Mouse (Mus musculus): ENCODE data around the gene Arl6ip1. TPM values are rescaled to one million over a fixed set of nuclear protein-coding genes. Genes with fewer than 3 reads are reported as not detected.

Gene Arl6ip1
- total and polyA plus RNA-seq, 3 experiments: 89.7 to 199 (median 188) TPM

DNA sequence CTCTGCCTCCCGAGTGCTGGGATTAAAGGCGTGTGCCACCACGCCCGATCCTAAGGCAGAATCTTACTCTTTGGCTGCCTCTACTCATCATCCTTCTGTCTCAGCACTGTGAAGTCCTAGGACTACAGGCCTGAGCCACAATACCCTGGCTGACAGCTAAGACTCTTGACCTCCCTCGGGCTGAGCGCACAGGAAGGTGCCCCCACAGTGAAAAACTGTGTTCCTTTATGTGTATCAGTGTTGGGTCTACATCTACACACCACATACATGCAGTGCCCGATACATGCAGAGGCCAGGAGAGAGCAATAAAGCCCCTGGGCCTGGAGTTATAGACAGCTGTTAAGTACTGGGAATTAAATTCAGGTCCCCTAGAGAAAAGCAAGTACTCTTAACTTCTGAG, 7.2 kb downstream of the Arl6ip1 start:
- Histone ChIP-seq H3K4me1 (ENCODE audit: control insufficient read depth in 1 of 2, insufficient read depth in 2 of 2, low read length in 2 of 2) (peaks cover 13 to 28% of the 10 kb centered on the region in 2 experiments), H3K27ac (ENCODE audit: control insufficient read depth, low read depth, low read length) (no peak overlapping the region), H3K9me3 (replicated peaks; ENCODE audit: insufficient read depth, low read length) (no peaks in the 10 kb centered on the region), H3K79me2 (ENCODE audit: control insufficient read depth, insufficient read depth, low read length, poor library complexity) (peaks cover 10% of the 10 kb centered on the region), H3K9ac (ENCODE audit: control insufficient read depth, low read depth, low read length, poor library complexity, severe bottlenecking) (no peak overlapping the region), H3K27me3 (ENCODE audit: control insufficient read depth in 1 of 2, insufficient read depth in 2 of 2, low read length in 2 of 2) (no peaks in the 10 kb centered on the region), H3K4me3 (ENCODE audit: control insufficient read depth in 1 of 2, insufficient read depth in 1 of 2, low read depth in 2 of 2, low read length in 2 of 2) (no peak overlapping the region), H3K36me3 (ENCODE audit: control insufficient read depth in 1 of 2, insufficient read depth in 2 of 2, low read length in 2 of 2) (peaks cover 10 to 52% of the 10 kb centered on the region in 2 experiments; a peak in 3 of 4 replicates)
- DNase-seq (ENCODE audit: low read depth, low spot score): no peak
- TF ChIP-seq TBP (IDR thresholded peaks at IDR 0.05; ENCODE audit: low read depth, low read length): no peak
- TF ChIP-seq RCOR1 (IDR thresholded peaks at IDR 0.05; ENCODE audit: low read depth, low read length): no peak
- no peak for TF ChIP-seq MAZ (IDR thresholded peaks at IDR 0.05; ENCODE audit: low read depth, low read length)
- no peak for TF ChIP-seq POLR2AphosphoS2 (IDR thresholded peaks at IDR 0.05; ENCODE audit: low read length)

DNA sequence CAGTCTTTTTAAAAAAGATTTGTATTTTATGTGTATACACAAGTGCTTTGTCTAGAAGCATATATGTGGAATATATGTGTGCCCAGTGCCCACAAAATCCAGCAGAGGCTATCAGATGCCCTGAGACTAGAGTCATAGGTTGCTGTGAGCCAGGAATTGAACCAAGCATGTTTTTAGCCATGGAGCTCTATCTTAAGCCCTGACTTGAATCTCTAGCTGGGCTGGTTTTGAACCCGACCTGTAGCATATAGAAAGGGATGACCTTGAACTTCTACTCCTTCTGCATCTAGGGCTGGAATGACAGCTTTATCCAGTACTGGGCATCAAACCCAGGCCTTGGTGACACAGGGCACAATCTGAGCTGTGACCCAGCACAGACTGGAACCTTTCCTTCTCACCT, 8.8 kb downstream of the Arl6ip1 start:
- Histone ChIP-seq H3K36me3 (ENCODE audit: control insufficient read depth in 1 of 2, insufficient read depth in 2 of 2, low read length in 2 of 2) (peaks cover 10 to 40% of the 10 kb centered on the region in 2 experiments; a peak in 3 of 4 replicates), H3K4me1 (ENCODE audit: control insufficient read depth in 1 of 2, insufficient read depth in 2 of 2, low read length in 2 of 2) (peaks cover 15 to 26% of the 10 kb centered on the region in 2 experiments), H3K9ac (ENCODE audit: control insufficient read depth, low read depth, low read length, poor library complexity, severe bottlenecking) (no peak overlapping the region), H3K79me2 (ENCODE audit: control insufficient read depth, insufficient read depth, low read length, poor library complexity) (peaks cover 8% of the 10 kb centered on the region), H3K27me3 (ENCODE audit: control insufficient read depth in 1 of 2, insufficient read depth in 2 of 2, low read length in 2 of 2) (no peaks in the 10 kb centered on the region), H3K4me3 (ENCODE audit: control insufficient read depth in 1 of 2, insufficient read depth in 1 of 2, low read depth in 2 of 2, low read length in 2 of 2) (no peak overlapping the region), H3K27ac (ENCODE audit: control insufficient read depth, low read depth, low read length) (no peak overlapping the region), H3K9me3 (replicated peaks; ENCODE audit: insufficient read depth, low read length) (no peaks in the 10 kb centered on the region)
- no peak for DNase-seq (ENCODE audit: low read depth, low spot score)
- TF ChIP-seq TBP (IDR thresholded peaks at IDR 0.05; ENCODE audit: low read depth, low read length): no peak
- TF ChIP-seq GATA1 (IDR thresholded peaks at IDR 0.05; ENCODE audit: low read depth, low read length): no peak
- no peak for TF ChIP-seq SIN3A (IDR thresholded peaks at IDR 0.05; ENCODE audit: low read length)
- no peak for TF ChIP-seq CTCF (IDR thresholded peaks at IDR 0.05 in 2 of 3, conservative IDR thresholded peaks at IDR 0.05 in 1 of 3; ENCODE audit: control insufficient read depth in 1 of 3, insufficient read depth in 1 of 3, low read depth in 2 of 3, low read length in 3 of 3, poor library complexity in 1 of 3, severe bottlenecking in 1 of 3)
- TF ChIP-seq RAD21 (IDR thresholded peaks at IDR 0.05; ENCODE audit: low read depth, low read length): no peak
- no peak for TF ChIP-seq UBTF (IDR thresholded peaks at IDR 0.05; ENCODE audit: borderline replicate concordance, insufficient read depth, low read depth, low read length)
- TF ChIP-seq TCF12 (IDR thresholded peaks at IDR 0.05; ENCODE audit: low read depth, low read length): no peak
- no peak for TF ChIP-seq MYC (IDR thresholded peaks at IDR 0.05; ENCODE audit: low read depth, low read length)
- TF ChIP-seq CHD1 (IDR thresholded peaks at IDR 0.05; ENCODE audit: low read depth, low read length): no peak
- TF ChIP-seq RCOR1 (IDR thresholded peaks at IDR 0.05; ENCODE audit: low read depth, low read length): no peak
- TF ChIP-seq EP300 (IDR thresholded peaks at IDR 0.05; ENCODE audit: low read depth in 1 of 2, low read length in 2 of 2): no peak
- no peak for TF ChIP-seq HCFC1 (IDR thresholded peaks at IDR 0.05; ENCODE audit: low read depth, low read length)
- TF ChIP-seq CHD2 (IDR thresholded peaks at IDR 0.05; ENCODE audit: low read length): no peak
- no peak for TF ChIP-seq ZKSCAN1 (IDR thresholded peaks at IDR 0.05; ENCODE audit: low read depth, low read length)
- no peak for TF ChIP-seq KAT2A (conservative IDR thresholded peaks at IDR 0.05; ENCODE audit: low read depth, low read length)
